Mouse (Mus musculus): ENCODE measurements around the gene Scfd2.

- no peak for TF ChIP-seq CTCF (IDR thresholded peaks at IDR 0.05; ENCODE audit: low read depth)
- no peak for TF ChIP-seq EP300 (IDR thresholded peaks at IDR 0.05; ENCODE audit: low read depth)
Observed at GRCm38 (mm10) chr5:74315471-74316245, 215.9 kb downstream of the Scfd2 start.

Data from liver, postnatal 0 days (tissue).